Mouse (Mus musculus) Patski (cell line): ENCODE results near the gene Prdm16. TPM values are rescaled to one million over a fixed set of nuclear protein-coding genes. Genes with fewer than 3 reads are reported as not detected.

Experiments used
- ATAC-seq: fragments of 100-300 bp; one replicate; pipeline ENCODE4 v1.8.0; 2021
- CTCF ChIA-PET: fragments of 350-600 bp; sonication (Branson Sonifier 250); formaldehyde crosslinking; loops from one replicate; lab custom pipeline; 2022; ENCODE audit warnings: inconsistent platforms; lab: Charles Lee
- POLR2A ChIA-PET: fragments of 350-600 bp; sonication (Branson Sonifier 250); formaldehyde crosslinking; loops from one replicate; lab custom pipeline; 2022; ENCODE audit warnings: antibody characterized with exemption, inconsistent platforms; lab: Charles Lee
- DNase-seq: peaks from one replicate; pipeline ENCODE4 v3.0.0-alpha.2; 2011; ENCODE audit warnings: low read depth, low spot score
- H3K27me3 ChIP-seq: fragments of 371-371 bp; one replicate; pipeline ENCODE4 v1.5.1; 2021
- CTCF ChIP-seq: fragments of 100-300 bp; IDR thresholded peaks from one replicate; pipeline ENCODE4 v1.5.1; 2021
- in situ Hi-C: fragments of 300-500 bp; cut with MboI; formaldehyde crosslinking; loops from 3 replicates; pipeline ENCODE4 v1.11.1; 2018; ENCODE audit warnings: low pct_unique_long_range_greater_than_20kb, mixed read lengths
- polyA plus RNA-seq: library from polyadenylated mRNA; unstranded; gene quantifications from one replicate; pipeline ENCODE4 v1.2.3, GENCODE M21; 2021

The Prdm16 gene
- polyA plus RNA-seq, 1 experiment from 2014 or later: not detected

DNA sequence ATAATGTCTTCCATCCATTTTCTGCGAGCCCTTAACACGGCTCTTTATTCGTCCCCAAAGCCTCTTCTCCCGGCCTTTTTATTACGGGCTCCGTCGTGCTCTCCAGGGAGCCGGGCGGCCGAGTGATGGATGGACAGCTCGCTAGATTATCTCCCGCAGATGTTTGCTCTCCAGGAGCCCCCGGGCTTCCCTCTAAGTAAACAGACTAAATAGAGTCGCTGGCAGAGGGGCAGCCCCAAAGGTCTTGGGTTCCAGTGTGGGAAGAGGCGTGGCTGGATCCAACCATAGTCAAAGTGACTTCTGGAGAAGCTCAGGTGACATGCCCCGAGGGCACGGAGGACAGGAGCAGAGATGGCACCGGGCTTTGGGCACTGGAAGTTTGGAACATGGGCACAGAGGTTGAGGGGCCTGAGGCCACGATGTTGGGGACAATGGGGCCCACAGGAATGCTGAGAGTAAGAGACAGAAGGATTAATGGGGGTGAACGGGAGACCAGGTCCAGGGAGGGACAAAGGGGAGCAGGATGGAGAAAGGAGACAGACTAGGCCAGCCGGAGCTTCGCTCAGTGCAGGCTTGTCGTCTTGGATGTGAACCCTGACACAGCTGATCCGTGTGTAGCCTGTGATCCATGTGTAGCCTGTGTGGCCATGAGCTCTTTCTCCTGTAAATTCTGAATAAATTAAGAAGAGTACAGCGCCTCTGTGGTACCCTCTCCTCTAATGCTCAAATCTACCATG lies 162.9 kb downstream of the Prdm16 start:
- no peak for TF ChIP-seq CTCF
- ATAC-seq (no peak), DNase-seq (no peak)
- CTCF ChIA-PET: no interaction called here
- POLR2A ChIA-PET: no interaction called here
- in situ Hi-C loops: no loop called here
- peaks cover 43% of the 10 kb centered on the region for H3K27me3 ChIP-seq

DNA sequence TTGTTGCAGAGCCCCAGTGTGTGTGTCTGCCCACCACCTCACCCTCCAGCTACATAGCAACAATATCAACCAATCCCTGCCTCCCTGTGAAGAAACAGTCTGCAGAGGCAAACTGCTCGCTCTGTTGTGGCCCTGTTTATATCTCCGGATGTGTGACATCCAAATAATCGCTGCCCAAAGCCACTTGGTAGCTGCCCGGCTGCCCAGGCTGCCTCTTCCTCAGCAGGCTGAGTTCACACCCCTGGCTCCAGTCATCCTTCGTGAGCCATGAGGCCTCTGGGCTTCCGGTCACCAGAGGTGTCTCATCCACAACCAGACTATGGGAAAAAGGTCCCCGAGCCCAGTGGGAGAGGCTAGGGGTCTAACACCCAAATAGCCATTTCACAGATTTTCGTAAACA lies 164.1 kb downstream of the Prdm16 start:
- DNase-seq (no peak), ATAC-seq (no peak)
- CTCF ChIA-PET: no interaction called here
- no peak for TF ChIP-seq CTCF
- POLR2A ChIA-PET: no interaction called here
- H3K27me3 ChIP-seq: peaks cover 43% of the 10 kb centered on the region
- in situ Hi-C loops: no loop called here

DNA sequence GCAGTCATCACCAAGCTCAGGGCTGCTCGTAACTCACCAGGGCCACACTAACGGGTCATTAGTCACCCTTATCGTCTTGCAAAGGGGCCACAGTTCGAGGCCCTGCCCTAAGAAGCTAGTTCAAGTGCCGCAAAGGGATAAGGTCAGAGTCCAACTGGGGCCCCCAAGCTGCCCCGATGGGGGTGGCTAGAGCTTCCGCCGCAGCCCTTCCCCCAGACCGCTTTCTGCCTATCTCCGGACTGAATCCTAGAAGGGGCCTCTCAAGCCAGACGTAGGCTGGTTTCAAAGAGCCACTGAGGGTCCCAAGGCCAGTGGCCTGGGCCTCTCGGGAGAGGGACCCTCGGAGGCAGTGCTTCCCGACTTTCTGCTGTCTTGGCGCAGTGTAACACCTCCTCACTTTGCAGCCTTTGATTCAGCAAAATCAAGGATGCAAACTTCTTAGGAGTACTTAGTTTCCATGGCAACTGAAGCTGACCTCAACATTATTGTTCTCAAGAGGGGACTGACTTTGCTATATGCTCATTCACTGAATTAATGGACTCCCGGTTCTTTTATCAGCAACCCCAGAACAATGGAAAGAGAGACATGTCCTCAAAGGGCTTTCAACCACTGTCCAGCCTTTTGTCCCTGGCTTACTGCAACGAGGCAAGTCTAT lies 165.1 kb downstream of the Prdm16 start:
- in situ Hi-C loops: no loop called here
- ATAC-seq (no peak), DNase-seq (no peak)
- TF ChIP-seq CTCF: no peak
- H3K27me3 ChIP-seq: peaks cover 43% of the 10 kb centered on the region
- ChIA-PET POLR2A (no interaction called here), CTCF (no interaction called here)

DNA sequence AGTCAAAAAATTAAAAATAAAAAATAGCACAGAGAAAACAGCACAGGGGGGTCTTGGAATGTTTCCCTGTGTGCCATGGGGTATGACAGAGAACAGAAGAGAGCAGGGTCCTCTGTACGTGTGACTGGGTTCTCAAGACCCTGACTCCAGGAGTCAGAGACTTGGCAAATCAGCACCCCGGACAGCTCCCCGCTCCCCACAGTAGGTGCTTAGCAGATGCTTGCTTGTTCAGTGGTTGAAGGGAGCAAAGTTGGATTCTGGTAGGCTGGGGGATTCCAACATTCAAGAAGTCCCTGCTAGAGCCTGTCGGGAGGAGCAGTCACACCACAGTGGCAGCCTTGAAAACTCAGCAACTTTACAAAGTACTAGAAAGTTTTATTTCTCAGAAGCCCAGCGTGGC lies 170.4 kb downstream of the Prdm16 start:
- DNase-seq (no peak), ATAC-seq (no peak)
- ChIA-PET POLR2A (no interaction called here), CTCF (no interaction called here)
- in situ Hi-C loops: no loop called here
- H3K27me3 ChIP-seq: peaks cover 20% of the 10 kb centered on the region
- TF ChIP-seq CTCF: no peak

DNA sequence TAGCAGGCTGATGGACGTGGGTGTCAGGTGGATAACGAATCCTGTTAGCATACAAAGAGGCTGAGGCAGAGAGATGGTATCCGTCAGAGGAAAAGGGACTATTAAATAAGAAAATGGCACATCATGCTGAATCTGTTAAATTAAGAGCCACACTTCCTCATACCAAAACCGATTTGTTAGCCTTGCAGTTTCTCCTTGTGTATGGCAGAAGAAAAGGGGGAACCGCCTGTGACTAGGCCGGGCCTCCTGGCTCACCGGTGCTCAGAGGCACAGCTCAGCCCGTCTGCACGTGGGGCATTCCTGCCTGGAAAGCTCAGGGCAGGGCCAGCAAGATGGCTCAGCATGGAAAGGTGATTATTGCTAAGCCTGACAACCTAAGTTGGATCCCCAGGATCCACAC lies 171.6 kb downstream of the Prdm16 start:
- ATAC-seq (no peak), DNase-seq (no peak)
- POLR2A ChIA-PET: interaction anchor here (0.8 kb wide), 1 partner anchor 40 kb away, joined by 3 read pairs; no protein-coding TSS in a partner anchor
- in situ Hi-C loops: no loop called here
- CTCF ChIA-PET: no interaction called here
- TF ChIP-seq CTCF: no peak
- peaks cover 18% of the 10 kb centered on the region for H3K27me3 ChIP-seq

DNA sequence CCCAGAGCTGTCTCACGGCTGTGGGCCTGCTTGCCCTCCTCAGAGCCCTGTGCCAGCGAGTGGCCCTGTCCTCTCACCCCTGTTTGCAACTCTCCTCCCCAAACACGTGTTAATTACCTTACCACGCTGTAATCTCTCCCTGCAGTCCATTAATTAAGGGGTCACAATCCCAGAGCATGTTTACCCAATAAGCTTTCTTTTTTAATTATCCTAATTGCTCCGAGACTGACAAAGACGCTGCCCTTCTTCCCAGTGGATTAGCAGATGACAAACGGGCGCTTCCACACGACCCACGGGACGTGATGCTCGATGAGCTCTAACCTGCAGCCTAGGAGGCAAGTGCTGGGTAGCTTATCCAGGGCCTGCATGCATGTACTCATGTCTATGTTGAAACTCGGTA lies 176.7 kb downstream of the Prdm16 start:
- ChIA-PET CTCF (no interaction called here), POLR2A (interaction anchor here (0.9 kb wide), 1 partner anchor 68 kb away, joined by 3 read pairs; no protein-coding TSS in a partner anchor)
- no peak for DNase-seq
- TF ChIP-seq CTCF: no peak
- in situ Hi-C loops: no loop called here
- peaks cover 27% of the 10 kb centered on the region for H3K27me3 ChIP-seq
- no peak for ATAC-seq

DNA sequence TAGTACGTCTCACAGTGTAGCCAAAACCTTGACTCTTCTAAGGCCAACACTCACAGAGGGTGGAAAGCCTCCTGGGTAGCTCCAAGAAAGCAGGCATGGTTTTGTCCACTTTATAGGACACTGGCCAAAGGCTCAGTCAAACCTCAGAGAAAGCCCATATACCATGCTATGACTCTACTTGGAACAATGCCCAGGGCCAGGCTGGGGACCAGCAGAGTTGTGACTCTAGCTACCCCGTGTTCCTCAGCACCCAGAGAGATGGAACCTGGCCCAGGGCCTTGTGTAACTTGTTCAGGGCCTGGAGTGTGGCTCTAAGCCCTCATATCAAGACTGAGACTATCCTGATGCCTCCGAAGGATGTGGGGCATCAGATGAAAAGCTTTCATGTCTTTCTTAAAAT lies 178.9 kb downstream of the Prdm16 start:
- TF ChIP-seq CTCF: no peak
- no peak for DNase-seq
- peaks cover 27% of the 10 kb centered on the region for H3K27me3 ChIP-seq
- ChIA-PET CTCF (no interaction called here), POLR2A (no interaction called here)
- no peak for ATAC-seq
- in situ Hi-C loops: no loop called here

DNA sequence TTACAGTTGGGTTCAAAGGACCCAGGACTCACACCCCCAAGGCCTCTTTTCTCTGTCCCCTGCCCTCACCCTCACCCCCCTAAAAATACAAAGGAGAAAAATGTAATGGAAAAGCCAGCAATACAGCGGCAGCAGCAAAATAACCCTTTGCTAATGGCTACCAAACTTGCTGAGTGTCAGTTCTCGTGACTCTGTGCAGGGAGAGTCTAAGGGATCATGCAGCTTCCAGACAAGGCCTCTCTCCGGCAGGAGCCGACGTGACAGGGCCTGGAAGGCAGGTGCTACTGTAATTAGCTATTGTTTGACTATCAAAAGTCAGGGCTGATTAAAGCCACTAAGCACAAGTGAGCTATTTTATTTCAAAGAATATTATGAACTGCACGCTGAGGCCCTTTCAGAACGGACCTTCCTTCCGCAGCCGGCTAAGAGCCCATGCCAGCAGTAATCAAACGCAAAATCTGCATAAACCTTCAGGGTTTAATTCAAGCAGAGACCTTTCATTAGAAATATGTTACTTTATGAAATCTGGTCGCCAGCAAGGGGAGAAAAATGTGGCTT lies 180.3 kb downstream of the Prdm16 start:
- no peak for TF ChIP-seq CTCF
- CTCF ChIA-PET: no interaction called here
- in situ Hi-C loops: no loop called here

DNA sequence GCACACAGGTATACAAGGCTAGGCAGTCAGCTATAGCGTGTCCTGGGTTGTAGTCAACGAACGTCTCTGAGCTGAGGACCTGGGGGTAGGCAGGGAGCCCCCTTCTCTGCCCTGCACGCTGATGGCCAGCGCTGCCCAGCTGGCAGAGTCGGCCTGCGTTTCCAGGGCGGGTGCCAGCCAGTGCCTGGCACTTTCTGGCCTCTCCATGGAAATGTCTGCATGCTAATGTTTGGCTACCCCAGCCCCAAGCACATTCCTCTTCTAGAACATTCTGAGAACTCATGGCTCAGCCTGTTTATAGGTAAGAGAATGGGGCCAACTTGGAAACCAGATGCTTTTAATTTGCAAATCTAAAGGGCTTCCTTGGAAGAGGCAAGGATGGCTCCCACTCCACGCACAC lies 186.2 kb downstream of the Prdm16 start:
- POLR2A ChIA-PET: no interaction called here
- DNase-seq: no peak
- H3K27me3 ChIP-seq: peaks cover 19% of the 10 kb centered on the region
- ATAC-seq: no peak
- CTCF ChIA-PET: interaction anchor here (0.9 kb wide), 1 partner anchor 8 kb away, joined by 3 read pairs; no protein-coding TSS in a partner anchor
- in situ Hi-C loops: no loop called here
- TF ChIP-seq CTCF: no peak

More for the DNA sequence above, 180.3 kb downstream of the Prdm16 start:
- no peak for DNase-seq
- POLR2A ChIA-PET: no interaction called here
- peaks cover 22% of the 10 kb centered on the region for H3K27me3 ChIP-seq
- no peak for ATAC-seq

DNA sequence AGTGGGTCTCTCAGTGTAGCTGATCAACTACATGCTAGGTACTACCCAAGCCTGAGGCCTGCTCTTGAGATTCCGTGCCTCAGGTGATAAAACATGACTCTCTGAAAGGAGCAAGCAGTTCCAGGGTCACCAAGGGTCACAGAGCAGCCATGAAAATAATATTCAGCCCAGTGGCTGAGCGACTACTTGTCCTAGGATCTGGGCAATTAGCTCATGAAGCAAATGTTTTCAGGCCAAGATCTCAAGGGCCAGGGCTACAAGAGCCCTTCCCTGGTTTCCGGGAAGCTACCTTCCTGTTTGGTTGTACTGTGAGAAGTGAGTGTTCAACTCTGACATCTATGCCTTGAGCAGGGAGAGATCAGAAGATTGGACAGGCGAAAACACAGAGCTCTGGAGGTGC lies 186.6 kb downstream of the Prdm16 start:
- no peak for TF ChIP-seq CTCF
- ChIA-PET POLR2A (no interaction called here), CTCF (interaction anchor here (0.9 kb wide), 1 partner anchor 9 kb away, joined by 3 read pairs; no protein-coding TSS in a partner anchor)
- H3K27me3 ChIP-seq: peaks cover 16% of the 10 kb centered on the region
- ATAC-seq (no peak), DNase-seq (no peak)
- in situ Hi-C loops: no loop called here

DNA sequence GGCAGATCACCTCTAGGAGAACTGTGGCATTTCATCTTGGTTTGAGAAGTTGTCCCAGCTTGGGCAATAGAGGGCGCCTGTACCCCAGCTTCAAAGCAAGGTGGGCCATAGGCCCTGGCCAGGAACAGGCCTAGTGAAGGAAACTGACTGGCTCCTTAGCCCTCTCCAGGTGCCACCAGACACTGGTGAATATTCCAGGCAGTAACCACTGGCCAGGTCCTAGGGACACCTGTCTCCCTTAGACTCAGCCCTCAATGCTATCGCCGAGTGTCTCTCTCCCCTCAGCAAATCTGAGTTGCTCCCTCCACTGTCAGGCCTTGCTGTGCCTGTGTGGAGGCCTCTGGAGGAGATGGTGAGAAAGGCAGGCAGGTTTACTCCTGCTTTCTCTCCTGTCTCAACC lies 187.3 kb downstream of the Prdm16 start:
- TF ChIP-seq CTCF: no peak
- ChIA-PET POLR2A (no interaction called here), CTCF (no interaction called here)
- DNase-seq (no peak), ATAC-seq (no peak)
- peaks cover 15% of the 10 kb centered on the region for H3K27me3 ChIP-seq
- in situ Hi-C loops: no loop called here
